Mouse (Mus musculus) small intestine, adult 2 months (tissue): ENCODE results near the gene Cdca5.

Source experiments
- CTCF ChIP-seq: fragments of 200-500 bp; IDR thresholded peaks from 2 replicates; pipeline ENCODE4 v1.5.1; 2012; ENCODE audit warnings: low read depth, mild to moderate bottlenecking, control low read depth, inconsistent platforms, low read length, moderate library complexity, mixed read lengths; ENCODE audit not compliant: insufficient replicate concordance, insufficient read length; ENCODE audit errors: extremely low read depth
- POLR2A ChIP-seq: fragments of 200-500 bp; IDR thresholded peaks from 2 replicates; pipeline ENCODE4 v1.6.1; 2012; ENCODE audit warnings: low read depth, mild to moderate bottlenecking, control low read depth, inconsistent platforms, low read length, moderate library complexity

DNA sequence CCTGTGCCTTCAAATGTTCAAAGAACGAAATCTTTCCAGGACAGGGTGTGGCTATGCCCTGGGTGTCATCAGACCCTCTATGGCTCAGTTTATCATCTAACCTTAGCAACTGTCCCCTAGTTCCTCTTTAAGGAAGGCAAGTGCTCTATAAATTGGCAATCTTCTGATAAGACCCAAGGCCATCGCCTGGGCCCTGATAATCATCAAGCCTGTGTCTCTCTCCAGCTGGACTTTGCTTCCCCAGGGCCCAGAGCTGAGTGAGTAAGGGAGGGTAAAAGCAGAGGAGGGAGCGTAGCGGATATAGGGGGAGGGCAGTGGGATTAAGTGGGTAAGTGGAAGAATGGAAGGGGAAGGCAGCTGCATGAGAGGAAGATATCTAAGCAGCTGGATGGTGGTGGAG is 19.7 kb downstream of the Cdca5 start:
- TF ChIP-seq CTCF (no peak), POLR2A (no peak)
